Mouse (Mus musculus) hindbrain, postnatal 0 days (tissue): ENCODE data around the gene Disp3. TPM values are rescaled to one million over a fixed set of nuclear protein-coding genes. Genes with fewer than 3 reads are reported as not detected.

Source experiments
- ATAC-seq: fragments of 200-750 bp; cut with Nextera tagmentation; 2 replicates; pipeline ENCODE4 v1.8.0; 2017; ENCODE audit warnings: mild to moderate bottlenecking, moderate TSS enrichment, moderate library complexity
- DNase-seq: peaks from one replicate; pipeline ENCODE4 v3.0.0-alpha.2; 2015; ENCODE audit warnings: low spot score
- H3K27ac ChIP-seq: fragments of 300-500 bp; sonication (generic); 2 replicates; pipeline ENCODE4 v1.5.1; 2014; ENCODE audit warnings: mild to moderate bottlenecking
- H3K27me3 ChIP-seq: fragments of 300-500 bp; sonication (generic); 2 replicates; pipeline ENCODE4 v1.6.1; 2014; ENCODE audit warnings: low read length, mixed read lengths; ENCODE audit not compliant: insufficient read depth
- H3K36me3 ChIP-seq: fragments of 300-500 bp; sonication (generic); 2 replicates; pipeline ENCODE4 v1.6.1; 2014; ENCODE audit warnings: low read length, mixed read lengths; ENCODE audit not compliant: insufficient read depth
- H3K4me1 ChIP-seq: fragments of 300-500 bp; sonication (generic); 2 replicates; pipeline ENCODE4 v1.6.1; 2014; ENCODE audit warnings: antibody characterized with exemption, low read length, mixed read lengths; ENCODE audit not compliant: insufficient read depth
- H3K4me2 ChIP-seq: fragments of 300-500 bp; sonication (generic); 2 replicates; pipeline ENCODE4 v1.6.1; 2014; ENCODE audit warnings: low read depth, mild to moderate bottlenecking, low read length, moderate library complexity, mixed read lengths
- H3K4me3 ChIP-seq: fragments of 300-500 bp; sonication (generic); 2 replicates; pipeline ENCODE4 v1.5.1; 2014; ENCODE audit warnings: low read length
- H3K9ac ChIP-seq: fragments of 300-500 bp; sonication (generic); replicated peaks from 2 replicates; pipeline ENCODE4 v1.6.1; 2014; ENCODE audit warnings: mild to moderate bottlenecking, low read length, moderate library complexity, mixed read lengths
- H3K9me3 ChIP-seq: fragments of 300-500 bp; sonication (generic); 2 replicates; pipeline ENCODE4 v1.6.1; 2016; ENCODE audit warnings: low read length, mixed read lengths
- CTCF ChIP-seq: IDR thresholded peaks from 2 replicates; pipeline ENCODE4 v1.5.1; 2016; ENCODE audit warnings: antibody characterized with exemption, control low read depth, low read depth
- WGBS: fragments of 180-500 bp; shearing (Covaris S2); extraction: QIAGEN DNeasy Blood & Tissue Kit; methylation state at CpG from one replicate; pipeline ENCODE4 v1.1.7; 2014; 5-methylcytosine and 5-hydroxymethylcytosine counted together
- polyA plus RNA-seq: library from polyadenylated mRNA; unstranded; fragments of >200 nt; fragmentation: Nextera tagmentation; extraction: Ambion mirVana; gene quantifications from 2 replicates; pipeline ENCODE4 v1.2.1, GENCODE M21; 2015
- total RNA-seq: library from RNA; depleted of rRNA; stranded (reverse); fragments of >200 nt; gene quantifications from 2 replicates; pipeline ENCODE4 v1.2.3, GENCODE M21; 2014

Gene Disp3
- total and polyA plus RNA-seq, 2 experiments from 2014 or later = 8.4 to 53.0 TPM

- 53% methylated on average over 9 of the region's 9 CpGs for WGBS
- no peak overlapping the region for H3K27ac ChIP-seq
- H3K9ac ChIP-seq = no peak overlapping the region
- DNase-seq = peak; percentile 19
- ATAC-seq = no peak
- no peak for TF ChIP-seq CTCF
- peaks cover 11% of the 10 kb centered on the region; the same call in 1 of the 2 replicates for H3K36me3 ChIP-seq
- H3K4me3 ChIP-seq = no peak overlapping the region
- no peaks in the 10 kb centered on the region for H3K9me3 ChIP-seq
- H3K4me1 ChIP-seq = peaks cover 6% of the 10 kb centered on the region; the same call in 1 of the 2 replicates
- no peak overlapping the region for H3K4me2 ChIP-seq
- H3K27me3 ChIP-seq = no peaks in the 10 kb centered on the region
These were observed 47.4 kb downstream of the Disp3 start for GRCm38 (mm10) chr4:148240387-148240786.

GRCm38 (mm10) chr4:148239474-148240130 is 48.2 kb downstream of the Disp3 start:
- H3K36me3 ChIP-seq = peaks cover 11% of the 10 kb centered on the region; the same call in 1 of the 2 replicates
- TF ChIP-seq CTCF = no peak
- no peak overlapping the region for H3K4me2 ChIP-seq
- peak; percentile 28; the same call in 1 of the 2 replicates for ATAC-seq
- H3K4me1 ChIP-seq = peaks cover 6% of the 10 kb centered on the region; the same call in 1 of the 2 replicates
- H3K9me3 ChIP-seq = no peaks in the 10 kb centered on the region
- H3K27ac ChIP-seq = no peak overlapping the region
- H3K4me3 ChIP-seq = no peak overlapping the region
- no peaks in the 10 kb centered on the region for H3K27me3 ChIP-seq
- DNase-seq = peak; percentile 61
- no peak overlapping the region for H3K9ac ChIP-seq
- 68% methylated on average over 10 of the region's 10 CpGs for WGBS

- H3K27ac ChIP-seq = peak overlapping the region; percentile 12; the same call in 1 of the 2 replicates
- no peak overlapping the region for H3K4me2 ChIP-seq
- H3K9me3 ChIP-seq = no peaks in the 10 kb centered on the region
- H3K36me3 ChIP-seq = peaks cover 7% of the 10 kb centered on the region; the same call in 1 of the 2 replicates
- no peaks in the 10 kb centered on the region for H3K27me3 ChIP-seq
- DNase-seq (no peak), ATAC-seq (no peak)
- no peak for TF ChIP-seq CTCF
- H3K4me3 ChIP-seq = no peak overlapping the region
- H3K4me1 ChIP-seq = peaks cover 6% of the 10 kb centered on the region; the same call in 1 of the 2 replicates
- 48% methylated on average over 6 of the region's 6 CpGs for WGBS
- H3K9ac ChIP-seq = no peak overlapping the region
These were observed 48.8 kb downstream of the Disp3 start for GRCm38 (mm10) chr4:148238919-148239318.

- no peaks in the 10 kb centered on the region for H3K9me3 ChIP-seq
- no peak overlapping the region for H3K4me3 ChIP-seq
- no peak overlapping the region for H3K4me2 ChIP-seq
- peaks cover 2% of the 10 kb centered on the region; the same call in 1 of the 2 replicates for H3K36me3 ChIP-seq
- DNase-seq (peak; percentile 20), ATAC-seq (peak; percentile 24; the same call in 1 of the 2 replicates)
- 24% methylated on average over 9 of the region's 9 CpGs for WGBS
- no peak for TF ChIP-seq CTCF
- no peak overlapping the region for H3K9ac ChIP-seq
- H3K27me3 ChIP-seq = no peaks in the 10 kb centered on the region
- peaks cover 6% of the 10 kb centered on the region; the same call in 1 of the 2 replicates for H3K4me1 ChIP-seq
- peak overlapping the region; percentile 12; the same call in 1 of the 2 replicates for H3K27ac ChIP-seq
These were observed 49.5 kb downstream of the Disp3 start for GRCm38 (mm10) chr4:148238218-148238617.

- peaks cover 6% of the 10 kb centered on the region; the same call in 1 of the 2 replicates for H3K4me1 ChIP-seq
These were observed 51.1 kb downstream of the Disp3 start for GRCm38 (mm10) chr4:148236664-148237063.

GRCm38 (mm10) chr4:148233061-148233460 is 54.7 kb downstream of the Disp3 start:
- no peaks in the 10 kb centered on the region for H3K9me3 ChIP-seq
- ATAC-seq = no peak
- DNase-seq = no peak
- no peak overlapping the region for H3K27ac ChIP-seq
- H3K4me1 ChIP-seq = no peaks in the 10 kb centered on the region
- 54% methylated on average over 9 of the region's 9 CpGs for WGBS
- H3K4me2 ChIP-seq = no peak overlapping the region
- H3K27me3 ChIP-seq = no peaks in the 10 kb centered on the region
- TF ChIP-seq CTCF = no peak
- H3K4me3 ChIP-seq = no peak overlapping the region
- H3K9ac ChIP-seq = no peak overlapping the region
- H3K36me3 ChIP-seq = no peaks in the 10 kb centered on the region

More at GRCm38 (mm10) chr4:148236664-148237063, 51.1 kb downstream of the Disp3 start:
- Histone ChIP-seq H3K9ac (no peak overlapping the region), H3K27me3 (no peaks in the 10 kb centered on the region), H3K36me3 (no peaks in the 10 kb centered on the region; the same call in 1 of the 2 replicates), H3K9me3 (no peaks in the 10 kb centered on the region), H3K4me3 (no peak overlapping the region), H3K4me2 (no peak overlapping the region), H3K27ac (peak overlapping the region; percentile 20; the same call in 1 of the 2 replicates)
- DNase-seq (no peak), ATAC-seq (no peak)
- TF ChIP-seq CTCF = no peak
- WGBS = 46% methylated on average over 8 of the region's 8 CpGs

GRCm38 (mm10) chr4:148232615-148233014 is 55.1 kb downstream of the Disp3 start:
- no peak overlapping the region for H3K4me3 ChIP-seq
- no peak overlapping the region for H3K9ac ChIP-seq
- no peak overlapping the region for H3K27ac ChIP-seq
- DNase-seq (peak; percentile 28), ATAC-seq (peak; percentile 51; the same call in 1 of the 2 replicates)
- H3K9me3 ChIP-seq = no peaks in the 10 kb centered on the region
- no peak overlapping the region for H3K4me2 ChIP-seq
- no peaks in the 10 kb centered on the region for H3K4me1 ChIP-seq
- 44% methylated on average over 10 of the region's 10 CpGs for WGBS
- TF ChIP-seq CTCF = no peak; the same call in 1 of the 2 replicates
- no peaks in the 10 kb centered on the region for H3K27me3 ChIP-seq
- H3K36me3 ChIP-seq = no peaks in the 10 kb centered on the region
